Mouse (Mus musculus) ES-Bruce4 (cell line): ENCODE data around the gene Tmc2. TPM values are rescaled to one million over a fixed set of nuclear protein-coding genes. Genes with fewer than 3 reads are reported as not detected.

ENCODE experiments used
- H3K27ac ChIP-seq: 2 replicates; pipeline ENCODE4 v1.5.1; 2012; ENCODE audit warnings: low read length, inconsistent platforms; ENCODE audit not compliant: insufficient read depth
- H3K27me3 ChIP-seq: 2 replicates; pipeline ENCODE4 v1.6.1; 2012; ENCODE audit warnings: mild to moderate bottlenecking, low read length, inconsistent platforms; ENCODE audit not compliant: control insufficient read depth, poor library complexity, insufficient read depth, severe bottlenecking
- H3K36me3 ChIP-seq: 2 replicates; pipeline ENCODE4 v1.6.1; 2012; ENCODE audit warnings: inconsistent platforms, mild to moderate bottlenecking, low read length, moderate library complexity; ENCODE audit not compliant: control insufficient read depth, poor library complexity, insufficient read depth, severe bottlenecking
- H3K4me1 ChIP-seq: one replicate; pipeline ENCODE4 v1.8.1; 2011; ENCODE audit warnings: low read length; ENCODE audit not compliant: control insufficient read depth, insufficient read depth
- H3K4me3 ChIP-seq: 2 replicates; pipeline ENCODE4 v1.5.1; 2011; ENCODE audit warnings: low read depth, mild to moderate bottlenecking, low read length
- H3K9ac ChIP-seq: 2 replicates; pipeline ENCODE4 v1.6.1; 2012; ENCODE audit warnings: low read depth, mild to moderate bottlenecking, inconsistent platforms; ENCODE audit not compliant: poor library complexity, severe bottlenecking
- H3K9me3 ChIP-seq: replicated peaks from 2 replicates; pipeline ENCODE4 v1.6.1; 2012; ENCODE audit warnings: mild to moderate bottlenecking, low read length, inconsistent platforms; ENCODE audit not compliant: control insufficient read depth, poor library complexity, insufficient read depth, severe bottlenecking
- CTCF ChIP-seq: IDR thresholded peaks from one replicate; pipeline ENCODE4 v1.8.1; 2011; ENCODE audit warnings: low read depth, low read length
- EP300 ChIP-seq: IDR thresholded peaks from 2 replicates; pipeline ENCODE4 v1.6.1; 2011; ENCODE audit warnings: low read depth, low read length; ENCODE audit not compliant: insufficient read depth
- POLR2A ChIP-seq: IDR thresholded peaks from one replicate; pipeline ENCODE4 v1.8.1; 2011; ENCODE audit warnings: low read length; ENCODE audit not compliant: insufficient read depth
- polyA plus RNA-seq: library from polyadenylated mRNA; stranded (reverse); fragments of >200 nt; gene quantifications from 2 replicates; pipeline ENCODE4 v1.2.4, GENCODE M21; 2011; ENCODE audit warnings: low read depth; ENCODE audit not compliant: missing spikeins, insufficient read depth, insufficient read length

Gene Tmc2
- polyA plus RNA-seq, 1 experiment = not detected

- H3K9ac ChIP-seq = peak within 1 kb of the TSS; percentile 95
- no peaks in the 10 kb centered on the region for H3K9me3 ChIP-seq
- H3K4me3 ChIP-seq = peak within 1 kb of the TSS; percentile 99
- H3K36me3 ChIP-seq = peaks cover 30% of the 10 kb centered on the region
- no peaks in the 10 kb centered on the region for H3K27me3 ChIP-seq
- H3K4me1 ChIP-seq = peaks cover 1% of the 10 kb centered on the region
- TF ChIP-seq CTCF (no peak), POLR2A (peak; percentile 32)
- peak within 1 kb of the TSS; percentile 22 for H3K27ac ChIP-seq
These were observed 16.1 kb upstream of the Tmc2 start, which contains the start of gene Snrpb for GRCm38 (mm10) chr2:130178706-130179506. Gene Snrpb (minus strand): TSS chr2:130179403.

GRCm38 (mm10) chr2:130179507-130180019, 15.4 kb upstream of the Tmc2 start:
- TF ChIP-seq CTCF (no peak), POLR2A (no peak), EP300 (no peak)
- peak overlapping the region; percentile 76 for H3K4me3 ChIP-seq
- H3K27ac ChIP-seq = peak overlapping the region; percentile 22
- H3K9ac ChIP-seq = peak overlapping the region; percentile 95
- peaks cover 1% of the 10 kb centered on the region for H3K4me1 ChIP-seq
- peaks cover 23% of the 10 kb centered on the region for H3K36me3 ChIP-seq
- H3K9me3 ChIP-seq = no peaks in the 10 kb centered on the region
- no peaks in the 10 kb centered on the region for H3K27me3 ChIP-seq

DNA sequence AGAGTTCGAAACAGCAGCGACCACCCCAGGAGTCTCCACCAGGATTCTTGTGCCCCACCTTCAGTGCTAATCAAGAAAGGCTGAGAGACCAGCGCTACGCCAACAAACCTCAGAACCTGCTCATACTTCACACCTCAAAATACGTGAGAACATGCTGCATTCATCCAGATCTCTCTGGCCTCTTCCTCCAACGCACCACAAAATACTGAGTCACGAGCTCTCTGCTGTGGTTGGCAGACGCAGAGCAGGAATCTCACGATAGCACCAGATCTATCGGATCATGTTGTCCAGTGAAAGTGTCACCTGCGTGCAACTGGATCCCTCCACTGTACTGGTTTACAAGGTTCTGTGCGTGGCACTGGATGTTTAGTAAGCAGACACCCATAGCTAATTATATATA, 6.6 kb upstream of the Tmc2 start:
- Histone ChIP-seq H3K9ac (no peak overlapping the region), H3K27me3 (no peaks in the 10 kb centered on the region), H3K4me1 (no peaks in the 10 kb centered on the region), H3K27ac (no peak overlapping the region), H3K4me3 (no peak overlapping the region), H3K36me3 (no peaks in the 10 kb centered on the region), H3K9me3 (0 out of 2 replicates have a peak, but pooled peaks cover 3% of the 10 kb centered on the region)
- TF ChIP-seq CTCF (no peak), POLR2A (no peak), EP300 (no peak)

- TF ChIP-seq POLR2A = no peak
- no peak for TF ChIP-seq CTCF
- no peak for TF ChIP-seq EP300
- no peaks in the 10 kb centered on the region for H3K9me3 ChIP-seq
- H3K4me1 ChIP-seq = no peaks in the 10 kb centered on the region
- H3K36me3 ChIP-seq = no peaks in the 10 kb centered on the region
- no peak overlapping the region for H3K9ac ChIP-seq
- no peak overlapping the region for H3K4me3 ChIP-seq
- H3K27me3 ChIP-seq = no peaks in the 10 kb centered on the region
- H3K27ac ChIP-seq = no peak overlapping the region
These were observed 6.0 kb downstream of the Tmc2 start for GRCm38 (mm10) chr2:130200961-130201360.

GRCm38 (mm10) chr2:130207376-130207775, 12.4 kb downstream of the Tmc2 start:
- no peaks in the 10 kb centered on the region for H3K36me3 ChIP-seq
- no peak for TF ChIP-seq POLR2A
- TF ChIP-seq EP300 = no peak
- TF ChIP-seq CTCF = no peak
- H3K9ac ChIP-seq = no peak overlapping the region
- no peak overlapping the region for H3K27ac ChIP-seq
- no peaks in the 10 kb centered on the region for H3K4me1 ChIP-seq
- no peaks in the 10 kb centered on the region for H3K9me3 ChIP-seq
- H3K4me3 ChIP-seq = no peak overlapping the region
- no peaks in the 10 kb centered on the region for H3K27me3 ChIP-seq

GRCm38 (mm10) chr2:130207996-130208395, 13.0 kb downstream of the Tmc2 start:
- Histone ChIP-seq H3K36me3 (no peaks in the 10 kb centered on the region), H3K4me1 (no peaks in the 10 kb centered on the region), H3K4me3 (no peak overlapping the region), H3K9me3 (no peaks in the 10 kb centered on the region), H3K27ac (no peak overlapping the region), H3K27me3 (no peaks in the 10 kb centered on the region), H3K9ac (no peak overlapping the region)
- no peak for TF ChIP-seq CTCF
- TF ChIP-seq POLR2A = no peak
- TF ChIP-seq EP300 = no peak
